Mouse (Mus musculus): Measurements from ENCODE around the gene Ppp2r5e. TPM values are rescaled to one million over a fixed set of nuclear protein-coding genes. Genes with fewer than 3 reads are reported as not detected.

Ppp2r5e gene
- polyA plus RNA-seq, 1 experiment from 2014 or later = 6.5 TPM

DNA sequence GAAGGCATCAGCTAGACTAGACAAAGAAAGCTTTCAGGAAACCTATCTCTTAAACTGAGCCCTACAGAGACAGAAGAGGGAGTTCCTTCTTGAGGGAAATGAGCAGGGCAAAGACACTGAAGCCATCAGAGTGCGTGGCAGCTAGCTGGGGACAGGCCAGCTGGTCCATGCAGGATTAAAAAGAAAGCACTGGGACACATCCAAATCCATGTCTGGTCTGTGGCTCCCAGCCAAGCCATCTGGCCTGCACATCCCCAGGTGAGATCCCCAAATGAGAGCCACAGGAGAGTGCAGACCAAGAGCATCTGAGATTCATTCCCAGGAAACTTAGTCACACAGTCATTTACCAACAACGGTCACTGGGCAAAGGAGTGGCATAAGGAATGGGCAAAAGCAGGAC, 38.2 kb downstream of the Ppp2r5e start:
- TF ChIP-seq EP300 (IDR thresholded peaks at IDR 0.05; ENCODE audit: low read depth) (no peak), CTCF (IDR thresholded peaks at IDR 0.05; ENCODE audit: low read depth) (no peak)

DNA sequence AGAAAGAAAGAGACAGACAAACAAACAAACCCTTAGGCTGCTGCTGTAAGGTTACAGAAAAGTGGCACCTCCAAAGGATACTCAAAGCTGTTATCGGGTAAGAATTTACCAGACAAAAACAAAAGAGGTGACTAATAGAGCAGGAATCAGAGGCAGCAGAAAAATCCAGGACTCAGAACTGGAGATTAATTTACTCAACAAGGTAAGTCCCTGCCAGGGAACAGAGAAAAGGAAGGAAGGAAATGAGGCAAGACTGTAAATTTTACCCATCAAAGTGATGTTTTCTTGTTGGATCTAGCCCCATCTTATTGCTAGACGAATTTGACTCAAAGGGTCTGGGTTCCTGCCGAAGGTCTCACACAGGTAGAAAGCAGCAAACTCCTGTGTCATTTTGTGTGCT, 41.0 kb downstream of the Ppp2r5e start:
- ATAC-seq (no peak), DNase-seq (no peak)
- Histone ChIP-seq H3K4me3 (ENCODE audit: low read depth, low read length) (no peak overlapping the region), H3K9ac (replicated peaks) (no peak overlapping the region), H3K9me3 (ENCODE audit: low read length) (no peaks in the 10 kb centered on the region), H3K4me2 (ENCODE audit: low read depth, low read length) (no peak overlapping the region), H3K27ac (ENCODE audit: low read depth) (no peak overlapping the region), H3K36me3 (replicated peaks; ENCODE audit: insufficient read depth, low read length) (no peaks in the 10 kb centered on the region), H3K4me1 (ENCODE audit: insufficient read depth) (peaks cover 19% of the 10 kb centered on the region), H3K27me3 (ENCODE audit: insufficient read depth, low read length) (no peaks in the 10 kb centered on the region)
- no peak for TF ChIP-seq CTCF (IDR thresholded peaks at IDR 0.05; ENCODE audit: low read depth)
- WGBS (ENCODE audit: insufficient replicate concordance) = 67% methylated on average over 3 of the region's 3 CpGs

More for the DNA sequence above, 38.2 kb downstream of the Ppp2r5e start:
- ATAC-seq (no peak), DNase-seq (no peak)
- Histone ChIP-seq H3K4me2 (ENCODE audit: low read depth, low read length) (no peak overlapping the region), H3K9me3 (ENCODE audit: low read length) (no peaks in the 10 kb centered on the region), H3K27me3 (ENCODE audit: insufficient read depth, low read length) (no peaks in the 10 kb centered on the region), H3K27ac (ENCODE audit: low read depth) (no peak overlapping the region), H3K9ac (replicated peaks) (no peak overlapping the region), H3K4me3 (ENCODE audit: low read depth, low read length) (no peak overlapping the region), H3K4me1 (ENCODE audit: insufficient read depth) (peaks cover 26% of the 10 kb centered on the region), H3K36me3 (replicated peaks; ENCODE audit: insufficient read depth, low read length) (no peaks in the 10 kb centered on the region)
- 70% methylated on average over 2 of the region's 2 CpGs for WGBS (ENCODE audit: insufficient replicate concordance)

DNA sequence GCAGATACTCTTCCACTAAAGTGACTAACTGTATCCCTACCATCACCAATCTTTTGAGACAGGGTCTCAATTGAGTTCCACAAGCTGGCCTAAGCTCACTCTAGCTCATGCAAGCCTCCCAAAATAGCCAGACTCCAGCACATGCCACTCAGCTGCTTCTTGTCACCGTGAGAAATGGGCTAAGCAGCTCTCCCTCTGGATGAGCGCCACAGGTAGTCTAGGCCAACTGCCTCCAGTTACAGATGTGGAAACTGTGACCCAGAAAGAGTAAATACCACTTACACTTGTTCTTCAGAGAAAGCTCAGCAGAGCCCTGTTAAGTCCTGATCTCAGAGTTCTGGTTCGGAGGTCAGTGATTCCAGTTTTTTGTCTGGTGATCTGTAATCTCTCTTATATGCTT, 43.7 kb downstream of the Ppp2r5e start:
- DNase-seq = no peak
- no peak overlapping the region for H3K27ac ChIP-seq (ENCODE audit: low read depth)
- H3K4me3 ChIP-seq (ENCODE audit: low read depth, low read length) = no peak overlapping the region
- 88% methylated on average over 3 of the region's 3 CpGs for WGBS (ENCODE audit: insufficient replicate concordance)
- H3K4me2 ChIP-seq (ENCODE audit: low read depth, low read length) = no peak overlapping the region
- H3K9ac ChIP-seq (replicated peaks) = no peak overlapping the region
- no peak for ATAC-seq
- no peaks in the 10 kb centered on the region for H3K27me3 ChIP-seq (ENCODE audit: insufficient read depth, low read length)
- no peaks in the 10 kb centered on the region for H3K36me3 ChIP-seq (replicated peaks; ENCODE audit: insufficient read depth, low read length)
- H3K9me3 ChIP-seq (ENCODE audit: low read length) = no peaks in the 10 kb centered on the region
- peaks cover 10% of the 10 kb centered on the region for H3K4me1 ChIP-seq (ENCODE audit: insufficient read depth)
- TF ChIP-seq CTCF (IDR thresholded peaks at IDR 0.05; ENCODE audit: low read depth) = no peak
- no peak for TF ChIP-seq EP300 (IDR thresholded peaks at IDR 0.05; ENCODE audit: low read depth)

DNA sequence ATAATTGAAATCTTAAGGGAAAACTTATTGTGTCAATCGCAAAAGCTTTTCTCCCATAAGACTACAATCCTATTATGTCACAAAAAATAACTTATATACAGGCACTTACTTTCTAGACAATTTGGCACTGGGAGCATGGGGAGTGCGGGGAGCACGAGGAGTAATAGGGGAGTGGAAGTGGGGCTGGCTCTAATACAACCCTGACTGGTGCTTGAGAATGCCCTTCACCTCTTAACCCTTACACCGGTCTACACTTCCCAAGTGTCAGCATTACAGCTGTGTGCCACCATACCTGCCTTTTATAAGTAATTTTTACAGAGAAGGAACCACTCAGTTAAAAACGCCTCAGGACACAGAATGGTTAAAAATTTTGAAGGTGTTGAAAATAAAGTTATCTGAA, 44.4 kb downstream of the Ppp2r5e start:
- Histone ChIP-seq H3K27ac (ENCODE audit: low read depth) (no peak overlapping the region), H3K4me3 (ENCODE audit: low read depth, low read length) (no peak overlapping the region), H3K9me3 (ENCODE audit: low read length) (no peaks in the 10 kb centered on the region), H3K9ac (replicated peaks) (no peak overlapping the region), H3K4me1 (ENCODE audit: insufficient read depth) (peaks cover 10% of the 10 kb centered on the region), H3K4me2 (ENCODE audit: low read depth, low read length) (no peak overlapping the region), H3K27me3 (ENCODE audit: insufficient read depth, low read length) (no peaks in the 10 kb centered on the region), H3K36me3 (replicated peaks; ENCODE audit: insufficient read depth, low read length) (no peaks in the 10 kb centered on the region)
- 90% methylated on average over 5 of the region's 5 CpGs for WGBS (ENCODE audit: insufficient replicate concordance)
- DNase-seq (no peak), ATAC-seq (no peak)
- TF ChIP-seq CTCF (IDR thresholded peaks at IDR 0.05; ENCODE audit: low read depth) (no peak), EP300 (IDR thresholded peaks at IDR 0.05; ENCODE audit: low read depth) (no peak)

DNA sequence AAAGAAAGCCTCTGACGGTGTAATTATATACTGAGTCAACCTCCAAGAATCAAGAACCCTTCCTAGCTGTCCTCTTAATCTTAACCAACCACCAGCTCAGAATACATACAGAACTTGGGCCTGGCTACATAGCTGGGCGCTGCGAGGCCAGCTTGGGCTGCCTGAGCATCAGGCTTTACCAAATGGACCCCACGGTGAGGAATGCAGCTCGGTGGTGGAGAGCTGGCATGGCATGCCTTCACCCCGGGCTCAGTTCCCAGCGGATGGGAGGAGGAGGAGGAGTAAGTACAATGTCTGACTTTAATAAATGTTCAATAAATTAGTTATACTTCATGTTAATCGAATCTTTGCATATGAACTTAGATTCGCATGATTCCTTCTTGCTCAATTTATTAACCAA, 47.0 kb downstream of the Ppp2r5e start:
- H3K4me3 ChIP-seq (ENCODE audit: low read depth, low read length) = no peak overlapping the region
- peaks cover 17% of the 10 kb centered on the region for H3K4me1 ChIP-seq (ENCODE audit: insufficient read depth)
- no peak overlapping the region for H3K27ac ChIP-seq (ENCODE audit: low read depth)
- H3K9me3 ChIP-seq (ENCODE audit: low read length) = no peaks in the 10 kb centered on the region
- no peak for DNase-seq
- TF ChIP-seq EP300 (IDR thresholded peaks at IDR 0.05; ENCODE audit: low read depth) = no peak
- TF ChIP-seq CTCF (IDR thresholded peaks at IDR 0.05; ENCODE audit: low read depth) = no peak
- 88% methylated on average over 9 of the region's 9 CpGs for WGBS (ENCODE audit: insufficient replicate concordance)
- H3K36me3 ChIP-seq (replicated peaks; ENCODE audit: insufficient read depth, low read length) = no peaks in the 10 kb centered on the region
- H3K27me3 ChIP-seq (ENCODE audit: insufficient read depth, low read length) = no peaks in the 10 kb centered on the region
- H3K9ac ChIP-seq (replicated peaks) = no peak overlapping the region
- ATAC-seq = no peak
- H3K4me2 ChIP-seq (ENCODE audit: low read depth, low read length) = no peak overlapping the region

DNA sequence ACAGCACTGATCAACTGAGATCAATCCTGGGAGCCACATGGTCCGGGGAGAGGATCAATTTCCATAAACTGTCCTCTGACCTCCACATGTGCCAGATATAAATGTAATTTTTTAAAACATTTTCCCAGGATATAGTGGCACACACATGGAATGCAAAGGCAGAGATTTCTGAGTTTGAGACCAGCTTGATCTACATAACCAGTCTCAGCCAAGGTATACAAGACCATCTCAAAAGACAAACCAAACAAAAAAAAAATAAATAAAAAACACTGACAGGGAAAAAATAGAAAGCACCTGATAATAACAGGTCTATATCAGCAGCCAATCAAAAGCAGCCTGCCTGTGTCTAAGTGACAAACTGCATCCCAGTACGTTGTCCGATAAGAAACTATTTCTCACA, 48.9 kb downstream of the Ppp2r5e start:
- Histone ChIP-seq H3K9ac (replicated peaks) (no peak overlapping the region), H3K4me3 (ENCODE audit: low read depth, low read length) (no peak overlapping the region), H3K27ac (ENCODE audit: low read depth) (no peak overlapping the region), H3K4me1 (ENCODE audit: insufficient read depth) (peaks cover 25% of the 10 kb centered on the region), H3K36me3 (replicated peaks; ENCODE audit: insufficient read depth, low read length) (no peaks in the 10 kb centered on the region), H3K9me3 (ENCODE audit: low read length) (no peaks in the 10 kb centered on the region), H3K27me3 (ENCODE audit: insufficient read depth, low read length) (no peaks in the 10 kb centered on the region), H3K4me2 (ENCODE audit: low read depth, low read length) (no peak overlapping the region)
- no peak for TF ChIP-seq EP300 (IDR thresholded peaks at IDR 0.05; ENCODE audit: low read depth)
- TF ChIP-seq CTCF (IDR thresholded peaks at IDR 0.05; ENCODE audit: low read depth) = no peak
- ATAC-seq (no peak), DNase-seq (no peak)
- 84% methylated on average over 3 of the region's 3 CpGs for WGBS (ENCODE audit: insufficient replicate concordance)

DNA sequence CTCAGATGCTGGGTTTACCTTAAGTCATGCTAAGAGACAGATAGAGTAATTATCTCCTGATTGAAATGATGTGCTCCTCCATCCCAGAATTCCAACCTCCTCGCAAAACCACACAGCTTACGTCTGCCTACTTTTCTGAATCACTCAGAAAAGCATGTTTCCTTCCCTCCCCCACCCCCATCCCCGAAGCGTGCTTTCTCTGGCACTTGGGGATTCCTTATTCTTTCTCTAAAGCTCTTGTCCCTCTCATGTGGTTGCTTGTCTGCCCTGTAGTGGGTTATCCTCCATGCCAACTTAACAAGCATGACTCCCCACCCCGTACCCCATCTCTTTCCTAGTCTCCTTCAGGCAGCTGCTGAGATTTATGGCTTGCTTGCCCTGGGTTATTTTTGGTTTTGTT, 49.8 kb downstream of the Ppp2r5e start:
- Histone ChIP-seq H3K4me3 (ENCODE audit: low read depth, low read length) (no peak overlapping the region), H3K36me3 (replicated peaks; ENCODE audit: insufficient read depth, low read length) (no peaks in the 10 kb centered on the region), H3K27ac (ENCODE audit: low read depth) (no peak overlapping the region), H3K27me3 (ENCODE audit: insufficient read depth, low read length) (no peaks in the 10 kb centered on the region), H3K4me2 (ENCODE audit: low read depth, low read length) (no peak overlapping the region), H3K4me1 (ENCODE audit: insufficient read depth) (peaks cover 25% of the 10 kb centered on the region), H3K9ac (replicated peaks) (no peak overlapping the region), H3K9me3 (ENCODE audit: low read length) (no peaks in the 10 kb centered on the region)
- 92% methylated on average over 5 of the region's 5 CpGs for WGBS (ENCODE audit: insufficient replicate concordance)
- no peak for ATAC-seq
- DNase-seq = no peak
- TF ChIP-seq CTCF (IDR thresholded peaks at IDR 0.05; ENCODE audit: low read depth) = no peak
- no peak for TF ChIP-seq EP300 (IDR thresholded peaks at IDR 0.05; ENCODE audit: low read depth)
